In genomic region chrX:51767457-51767856, GRCm38 (mm10) we compare ENCODE assay signal across 9 mouse cellular contexts. TPM values are rescaled to one million over a fixed set of nuclear protein-coding genes. Genes with fewer than 3 reads are reported as not detected.
DNase-seq lines count a peak whose midpoint lies in the region; TF ChIP-seq lines count a peak whose summit lies in the region.
"Had no signal": no experiment of that assay in that cellular context is flagged by ENCODE, and none has a peak within 500 bp of the region (broad histone marks: within the 10 kb centered on the region; RNA-seq: fewer than 3 reads in every experiment).

No protein-coding gene starts in this region.

- H3K27me3 ChIP-seq in E14TG2a.4 (ENCODE audit: insufficient read depth, low read length): no peaks in the 10 kb centered on the region
- no peaks in the 10 kb centered on the region for H3K27me3 ChIP-seq in thymus, adult 2 months (ENCODE audit: control insufficient read depth, insufficient read depth, low read length)
- H3K27me3 ChIP-seq: heart, embryonic 15.5 days had no signal

- TF ChIP-seq POLR2A in thymus, adult 2 months (IDR thresholded peaks at IDR 0.05; ENCODE audit: control insufficient read depth, extremely low read depth, insufficient read depth, low read length, poor library complexity): no peak

- H3K9me3 ChIP-seq in E14TG2a.4 (ENCODE audit: low read length): no peaks in the 10 kb centered on the region
- H3K9me3 ChIP-seq: heart, embryonic 15.5 days had no signal

- DNase-seq in kidney, adult 8-10 months: peak; percentile 6 to 16
- no peak for DNase-seq in kidney, adult 11 months
- DNase-seq in 416B (ENCODE audit: low read depth): peak; percentile 6
- DNase-seq in fibroblast of lung, adult 2 months (ENCODE audit: low read depth): peak; percentile 14
- no peak for DNase-seq in spleen, postnatal 10 days (ENCODE audit: low spot score in 2 of 2)
- DNase-seq in thymus, adult 2 months: no peak

- 0% methylated on average over 1 of the region's 1 CpGs for WGBS in thymus, adult 2 months

- no peak overlapping the region for H3K27ac ChIP-seq in thymus, adult 2 months (ENCODE audit: control insufficient read depth, insufficient read depth, low read length)
- H3K27ac ChIP-seq: heart, embryonic 15.5 days had no signal

- peak; percentile 11; the same call in 1 of the 2 replicates for TF ChIP-seq CTCF in E14TG2a.4 (conservative IDR thresholded peaks at IDR 0.05; ENCODE audit: low read length)
- no peak for TF ChIP-seq CTCF in thymus, adult 2 months (IDR thresholded peaks at IDR 0.05; ENCODE audit: borderline replicate concordance, control insufficient read depth, extremely low read depth, insufficient read depth, low read length, poor library complexity)

- H3K4me3 ChIP-seq in E14TG2a.4 (replicated peaks; ENCODE audit: low read length): no peak overlapping the region
- no peak overlapping the region for H3K4me3 ChIP-seq in thymus, adult 2 months (ENCODE audit: control insufficient read depth, insufficient read depth, low read length)
- H3K4me3 ChIP-seq: heart, embryonic 15.5 days had no signal

- no peaks in the 10 kb centered on the region for H3K4me1 ChIP-seq in E14TG2a.4 (replicated peaks; ENCODE audit: low read depth, low read length)
- H3K4me1 ChIP-seq in thymus, adult 2 months (replicated peaks; ENCODE audit: control insufficient read depth, insufficient read depth, low read length): no peaks in the 10 kb centered on the region
- H3K4me1 ChIP-seq: heart, embryonic 15.5 days had no signal

- H3K36me3 ChIP-seq in E14TG2a.4 (ENCODE audit: insufficient read depth, low read length): no peaks in the 10 kb centered on the region
- H3K36me3 ChIP-seq in thymus, adult 2 months (ENCODE audit: control insufficient read depth, insufficient read depth, low read length): no peaks in the 10 kb centered on the region
- H3K36me3 ChIP-seq: heart, embryonic 15.5 days had no signal

RNA-seq across cellular contexts. Expression of gene Usp26, which starts 33.6 kb away (rescaled TPM):
- not detected in 2 replicates for polyA plus RNA-seq in thymus, adult 2 months (2012; rRNA removed)
- polyA plus RNA-seq: heart, embryonic 15.5 days; liver, embryonic 16.5 days had no signal

Comparison
In these comparisons a context has a peak if more than half of its experiments do, and no peak if none do; other contexts are left out.
1. DNase-seq: peak in kidney, adult 8-10 months (2 of 2), 416B (single experiment) and fibroblast of lung, adult 2 months (single experiment); none in kidney, adult 11 months (single experiment), spleen, postnatal 10 days (0 of 2) and thymus, adult 2 months (single experiment).